Mouse (Mus musculus) NIH3T3 (cell line): ENCODE measurements around the gene Tdrd12.

Experiments
- DNase-seq: peaks from one replicate; pipeline ENCODE4 v3.0.0-alpha.2; 2012; ENCODE audit warnings: low read depth

Tdrd12 gene

DNA sequence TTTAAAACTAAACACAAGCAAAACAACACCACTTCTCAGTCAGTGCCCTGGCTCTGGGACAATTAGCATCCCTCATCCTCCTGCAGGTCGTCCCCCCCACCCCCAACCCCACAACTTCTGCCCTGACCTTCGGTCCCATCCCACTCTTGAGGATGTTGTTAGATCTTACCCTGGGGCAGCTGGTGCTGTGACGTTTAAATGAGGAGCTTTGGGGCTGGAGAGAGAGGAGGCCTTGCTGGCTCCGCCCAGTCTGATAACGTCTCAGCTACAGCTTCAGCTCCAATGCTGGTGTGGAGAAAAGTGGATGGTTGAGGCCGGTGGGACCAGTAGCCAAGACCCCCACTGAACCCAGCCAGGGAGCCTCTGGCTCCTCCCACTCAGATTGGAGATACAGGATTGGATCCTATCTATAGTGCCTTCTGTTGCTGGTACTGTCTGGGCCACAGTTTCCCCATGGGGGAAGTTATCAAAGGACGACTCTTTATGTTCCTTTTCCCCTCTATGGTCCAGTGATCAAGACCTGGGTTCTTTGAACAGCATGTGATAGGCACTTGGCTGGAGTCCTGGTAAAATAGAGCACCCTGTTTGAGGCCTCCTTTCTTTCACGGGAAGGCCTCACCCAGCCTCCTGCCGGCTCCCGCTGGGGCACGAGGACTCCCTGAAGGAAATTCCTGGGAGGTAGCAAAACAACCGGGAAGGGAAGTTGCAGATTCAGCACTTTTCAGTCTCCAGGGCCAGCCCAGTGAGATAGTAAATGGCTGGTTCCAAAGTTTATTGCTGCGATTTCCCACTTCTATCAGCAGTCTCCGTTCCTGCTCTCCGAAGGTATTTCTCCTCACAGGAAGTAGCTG, 89.3 kb downstream of the Tdrd12 start, which contains the start of gene Slc7a9:
Slc7a9 (plus strand) TSS at position 801 of the 851 bp plus-strand sequence.
- DNase-seq, result no peak

DNA sequence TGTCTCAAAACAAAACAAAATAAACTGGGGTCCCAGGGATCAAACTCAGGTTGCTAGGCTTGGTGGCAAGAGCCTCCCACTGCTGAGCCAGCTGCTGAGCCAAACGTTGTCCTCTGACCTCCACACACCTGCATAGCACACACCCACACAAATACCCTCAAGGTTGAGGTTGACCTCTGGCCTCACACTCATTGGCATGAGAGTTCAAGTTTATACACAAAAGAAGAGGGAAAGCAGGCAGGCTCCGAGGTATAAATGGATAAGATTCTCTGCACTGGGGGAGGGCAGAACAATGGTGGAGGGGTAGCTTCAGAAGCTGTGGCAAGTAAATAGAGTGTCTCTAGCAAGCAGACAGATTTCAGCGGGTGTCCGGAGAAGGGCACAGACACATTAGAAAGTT, 90.0 kb downstream of the Tdrd12 start:
- no peak for DNase-seq

DNA sequence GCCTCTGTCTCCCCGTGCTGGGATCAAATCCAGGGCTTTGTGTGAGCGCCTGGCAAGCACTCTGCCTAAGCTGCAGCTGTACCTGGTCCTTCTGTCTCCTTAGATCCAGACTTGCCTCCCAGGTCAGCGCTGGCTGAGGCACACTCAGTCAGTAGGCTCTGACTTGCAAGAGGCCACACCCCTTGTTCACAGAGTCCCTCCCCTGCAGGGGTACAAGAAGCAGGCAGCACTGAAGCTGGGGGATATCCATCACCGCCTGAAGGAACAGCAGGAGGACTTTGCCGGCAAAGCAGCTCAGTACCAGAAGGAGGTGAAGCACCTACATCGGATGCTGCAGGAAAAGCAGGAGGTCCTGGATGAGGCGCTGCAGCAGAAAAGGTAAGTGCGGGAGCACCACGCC, 102.3 kb downstream of the Tdrd12 start:
- no peak for DNase-seq

- no peak for DNase-seq
Observed at GRCm38 (mm10) chr7:35428146-35428545, 109.4 kb downstream of the Tdrd12 start.

DNA sequence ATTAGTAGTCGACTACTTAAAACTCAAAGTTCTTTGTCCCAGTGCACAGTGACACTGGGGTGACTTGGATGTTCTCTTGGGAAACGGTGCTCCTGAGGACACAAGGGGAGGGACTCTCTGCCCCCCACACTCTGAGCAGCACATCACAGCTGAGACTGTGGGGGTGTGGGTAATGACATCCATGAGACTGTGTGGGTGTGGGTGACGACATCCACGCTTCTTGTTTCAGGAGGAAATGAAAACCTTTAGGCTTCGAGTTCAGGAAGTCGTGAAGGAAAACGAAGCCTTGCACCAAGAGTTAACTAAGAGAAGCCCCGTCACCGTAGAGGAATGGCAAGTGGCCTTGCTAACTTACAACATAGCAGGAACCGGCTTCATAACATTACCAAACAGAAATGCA, 114.5 kb downstream of the Tdrd12 start:
- DNase-seq, result no peak
